Mouse (Mus musculus): ENCODE measurements around the gene Irak1bp1.

- TF ChIP-seq POLR2A (IDR thresholded peaks at IDR 0.05; ENCODE audit: extremely low read depth, insufficient read depth, low read length) = no peak
- no peak for TF ChIP-seq CTCF (IDR thresholded peaks at IDR 0.05; ENCODE audit: low read depth, low read length)
Observed at GRCm38 (mm10) chr9:82812172-82812963, 17.0 kb upstream of the Irak1bp1 start.

Measured in liver, adult 2 months (tissue).